Mouse (Mus musculus): Measurements from ENCODE around the gene Sri.

GRCm38 (mm10) chr5:8062469-8062868, 16.6 kb downstream of the Sri start:
- no peak for TF ChIP-seq EP300 (IDR thresholded peaks at IDR 0.05; ENCODE audit: insufficient read depth, low read depth, low read length)
- TF ChIP-seq CTCF (IDR thresholded peaks at IDR 0.05), result no peak
- no peak for TF ChIP-seq POLR2A (IDR thresholded peaks at IDR 0.05; ENCODE audit: insufficient read depth, low read depth, low read length)

Measured in heart, adult 2 months (tissue).